Mouse (Mus musculus) heart, adult 2 months (tissue): ENCODE measurements around the gene Fam222a. TPM values are rescaled to one million over a fixed set of nuclear protein-coding genes. Genes with fewer than 3 reads are reported as not detected.

ENCODE experiments used
- DNase-seq, 2 experiments: peaks; one replicate each; pipeline ENCODE4 v3.0.0; 2021
- H3K27ac ChIP-seq: fragments of 200-600 bp; 2 replicates; pipeline ENCODE4 v1.8.1; 2022
- H3K27me3 ChIP-seq: fragments of 200-500 bp; 2 replicates; pipeline ENCODE4 v1.6.1; 2012; ENCODE audit warnings: mild to moderate bottlenecking, low read length, inconsistent platforms, mixed read lengths; ENCODE audit not compliant: control insufficient read depth, insufficient read depth
- H3K36me3 ChIP-seq: fragments of 200-500 bp; 2 replicates; pipeline ENCODE4 v1.6.1; 2012; ENCODE audit warnings: low read length, inconsistent platforms; ENCODE audit not compliant: control insufficient read depth, insufficient read depth
- H3K4me1 ChIP-seq: fragments of 200-500 bp; 2 replicates; pipeline ENCODE4 v1.6.1; 2011; ENCODE audit warnings: low read length; ENCODE audit not compliant: control insufficient read depth, insufficient read depth
- H3K4me3 ChIP-seq: fragments of 200-600 bp; 2 replicates; pipeline ENCODE4 v1.8.1; 2022
- H3K79me2 ChIP-seq: fragments of 200-500 bp; replicated peaks from 2 replicates; pipeline ENCODE4 v1.6.1; 2012; ENCODE audit warnings: mild to moderate bottlenecking, inconsistent platforms, low read length, moderate library complexity, mixed read lengths; ENCODE audit not compliant: control insufficient read depth, insufficient read depth
- H3K9ac ChIP-seq: fragments of 200-500 bp; 2 replicates; pipeline ENCODE4 v1.6.1; 2012; ENCODE audit warnings: low read depth, mild to moderate bottlenecking, control low read depth, inconsistent platforms, low read length, mixed read lengths
- CTCF ChIP-seq: fragments of 200-600 bp; IDR thresholded peaks from 2 replicates; pipeline ENCODE4 v1.8.1; 2022; ENCODE audit warnings: antibody characterized with exemption, mild to moderate bottlenecking, moderate library complexity
- EP300 ChIP-seq: fragments of 200-500 bp; IDR thresholded peaks from 2 replicates; pipeline ENCODE4 v1.6.1; 2011; ENCODE audit warnings: low read depth, low read length, control low read depth; ENCODE audit not compliant: insufficient read depth
- POLR2A ChIP-seq: fragments of 200-500 bp; IDR thresholded peaks from 2 replicates; pipeline ENCODE4 v1.6.1; 2011; ENCODE audit warnings: mild to moderate bottlenecking, low read depth, low read length, control low read depth; ENCODE audit not compliant: insufficient read depth
- WGBS: fragments of 180-500 bp; shearing (Covaris S2); methylation state at CpG from one replicate; pipeline ENCODE4 v1.1.7; 2018; 5-methylcytosine and 5-hydroxymethylcytosine counted together
- intact Hi-C: fragments of 180-260 bp; cut with DNase I; formaldehyde crosslinking; loops from one replicate; pipeline ENCODE4 v1.15.1; 2025
- polyA plus RNA-seq: library from polyadenylated mRNA; depleted of rRNA; stranded (reverse); fragments of >200 nt; gene quantifications from 2 replicates; pipeline ENCODE4 v1.2.3, GENCODE M21; 2012
- total RNA-seq, 2 experiments: library from RNA; stranded (reverse); gene quantifications; 2 replicates each; pipeline ENCODE4 v1.2.3; 2021

Gene Fam222a
- total and polyA plus RNA-seq, 3 experiments: 2.1 to 5.0 (median 2.8) TPM

DNA sequence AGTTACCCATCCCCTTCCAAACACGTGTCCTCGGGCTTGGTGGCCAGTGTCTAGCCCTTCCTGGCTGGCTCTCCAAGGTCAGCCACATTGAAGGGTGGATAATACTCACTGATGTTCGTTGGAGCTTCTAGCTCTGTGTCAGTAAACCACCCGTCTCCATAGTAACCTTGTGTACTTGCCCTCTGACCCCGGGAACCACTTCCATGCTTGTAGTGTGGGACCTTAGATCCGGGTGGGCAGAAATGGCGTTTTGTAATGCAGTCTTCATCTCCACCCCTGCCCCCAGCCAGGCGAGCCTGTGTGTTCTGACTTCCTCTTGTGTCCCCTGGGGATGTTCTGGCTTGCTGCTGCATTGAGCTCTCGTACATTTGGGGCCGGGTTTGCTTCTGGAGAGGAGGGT is 28.8 kb downstream of the Fam222a start:
- H3K9ac ChIP-seq: no peak overlapping the region
- H3K36me3 ChIP-seq: no peaks in the 10 kb centered on the region
- no peaks in the 10 kb centered on the region for H3K79me2 ChIP-seq
- no peak for TF ChIP-seq CTCF
- TF ChIP-seq POLR2A: no peak
- 0 out of 2 replicates have a peak, but pooled peaks have one; percentile 36 for TF ChIP-seq EP300
- 20% methylated on average over 10 of the region's 10 CpGs for WGBS
- peak overlapping the region; percentile 45; the same call in 1 of the 2 replicates for H3K27ac ChIP-seq
- no peaks in the 10 kb centered on the region for H3K27me3 ChIP-seq
- intact Hi-C loops: no loop called here
- peaks cover 18% of the 10 kb centered on the region for H3K4me1 ChIP-seq
- peak; percentile 49 to 69 for DNase-seq
- H3K4me3 ChIP-seq: no peak overlapping the region

DNA sequence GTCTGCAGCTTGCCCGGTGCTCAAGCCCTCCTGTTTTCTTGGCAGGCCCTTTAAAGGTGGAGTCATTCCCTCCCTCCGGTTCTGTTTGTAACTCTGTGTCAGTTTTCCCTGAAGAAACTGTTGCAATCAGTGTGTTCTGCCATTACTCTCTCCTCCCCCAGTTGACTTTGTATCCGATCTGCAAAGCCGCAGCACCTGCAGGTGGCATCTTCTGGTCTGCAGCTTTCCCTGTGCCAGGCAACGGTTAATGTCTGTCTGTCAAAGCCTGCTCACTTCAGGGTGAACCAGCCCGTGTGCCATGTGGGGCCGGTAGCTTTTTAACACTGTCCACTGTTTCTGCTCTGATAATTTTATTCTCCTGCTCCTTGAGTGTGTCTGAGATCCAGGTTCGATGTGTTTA is 29.4 kb downstream of the Fam222a start:
- Histone ChIP-seq H3K79me2 (no peaks in the 10 kb centered on the region), H3K27ac (peak overlapping the region; percentile 31), H3K4me3 (no peak overlapping the region), H3K4me1 (peaks cover 18% of the 10 kb centered on the region), H3K9ac (no peak overlapping the region), H3K27me3 (no peaks in the 10 kb centered on the region), H3K36me3 (no peaks in the 10 kb centered on the region)
- no peak for DNase-seq
- intact Hi-C loops: no loop called here
- 39% methylated on average over 8 of the region's 8 CpGs for WGBS
- no peak for TF ChIP-seq EP300
- no peak for TF ChIP-seq CTCF
- no peak for TF ChIP-seq POLR2A

DNA sequence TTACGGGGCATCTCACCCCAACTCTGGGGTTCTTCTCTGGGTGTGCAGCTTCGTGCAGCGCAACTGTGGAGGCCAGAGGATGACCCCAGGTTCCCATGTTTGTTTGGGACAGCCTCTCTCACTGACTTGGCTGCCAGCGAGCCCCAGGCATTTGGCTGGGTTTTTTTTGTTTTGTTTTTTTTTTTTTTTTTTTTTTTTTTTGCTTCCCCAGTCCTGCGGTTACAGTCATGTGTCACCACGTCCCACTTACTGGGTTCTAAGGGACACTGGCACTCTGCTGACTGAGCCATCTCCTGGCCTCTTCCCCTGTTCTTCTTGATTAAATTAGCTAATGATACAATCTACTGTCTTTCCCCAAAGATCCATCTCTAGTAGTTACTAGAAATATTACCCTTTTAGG is 29.8 kb downstream of the Fam222a start:
- H3K27ac ChIP-seq: no peak overlapping the region; the same call in 1 of the 2 replicates
- H3K9ac ChIP-seq: no peak overlapping the region
- TF ChIP-seq POLR2A (no peak), EP300 (no peak)
- H3K4me1 ChIP-seq: peaks cover 18% of the 10 kb centered on the region
- WGBS: 41% methylated on average over 6 of the region's 6 CpGs
- no peaks in the 10 kb centered on the region for H3K27me3 ChIP-seq
- no peak for DNase-seq
- no peaks in the 10 kb centered on the region for H3K79me2 ChIP-seq
- intact Hi-C loops: no loop called here
- no peaks in the 10 kb centered on the region for H3K36me3 ChIP-seq
- H3K4me3 ChIP-seq: no peak overlapping the region

DNA sequence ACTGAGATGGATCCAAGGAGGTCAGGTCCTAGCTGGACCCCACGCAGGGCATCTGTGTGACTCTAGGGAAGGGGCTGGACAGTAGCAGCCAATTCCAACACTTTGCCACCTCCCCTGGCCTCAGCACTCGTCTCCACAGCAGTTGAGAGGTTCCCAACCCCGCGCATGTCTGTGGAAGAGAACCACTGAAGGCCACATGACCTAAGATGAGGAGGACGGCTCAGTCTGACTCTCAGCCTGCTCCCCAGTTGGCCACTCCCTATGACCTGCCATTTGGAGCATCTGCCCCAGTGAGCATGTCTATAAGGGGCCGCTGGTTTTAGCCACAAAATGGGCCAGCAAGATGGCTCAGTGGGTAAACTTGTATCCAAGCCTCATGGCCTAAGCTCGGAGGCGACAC is 34.2 kb downstream of the Fam222a start:
- Histone ChIP-seq H3K9ac (no peak overlapping the region), H3K27ac (no peak overlapping the region), H3K4me1 (0 out of 2 replicates have a peak, but pooled peaks cover 2% of the 10 kb centered on the region), H3K4me3 (no peak overlapping the region), H3K27me3 (no peaks in the 10 kb centered on the region), H3K79me2 (no peaks in the 10 kb centered on the region), H3K36me3 (no peaks in the 10 kb centered on the region)
- intact Hi-C loops: no loop called here
- TF ChIP-seq EP300 (no peak), POLR2A (no peak)
- no peak for DNase-seq
- 78% methylated on average over 8 of the region's 8 CpGs for WGBS

DNA sequence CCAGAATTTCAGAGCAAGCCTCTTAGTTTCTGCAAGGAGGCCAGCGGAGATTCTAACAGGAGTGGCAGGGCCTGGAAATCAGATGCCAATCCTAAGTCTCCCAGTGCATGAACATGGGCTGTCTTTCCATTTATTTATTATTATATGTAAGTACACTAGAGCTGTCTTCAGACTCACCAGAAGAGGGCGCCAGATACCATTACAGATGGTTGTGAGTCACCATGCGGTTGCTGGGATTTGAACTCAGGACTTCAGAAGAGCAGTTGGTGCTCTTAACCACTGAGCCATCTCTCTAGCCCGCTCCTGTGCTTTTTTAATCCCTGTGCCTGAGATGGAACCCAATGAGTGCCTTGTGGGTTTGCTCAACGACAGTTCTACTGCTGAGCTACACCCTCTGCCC is 36.2 kb downstream of the Fam222a start:
- no peak overlapping the region for H3K4me3 ChIP-seq
- DNase-seq: no peak
- no peak overlapping the region for H3K9ac ChIP-seq
- H3K27me3 ChIP-seq: no peaks in the 10 kb centered on the region
- WGBS: 80% methylated on average over 5 of the region's 5 CpGs
- peak; percentile 52 for TF ChIP-seq CTCF
- TF ChIP-seq POLR2A: no peak
- no peaks in the 10 kb centered on the region for H3K79me2 ChIP-seq
- intact Hi-C loops: no loop called here
- H3K4me1 ChIP-seq: no peaks in the 10 kb centered on the region
- no peak overlapping the region for H3K27ac ChIP-seq
- H3K36me3 ChIP-seq: no peaks in the 10 kb centered on the region

DNA sequence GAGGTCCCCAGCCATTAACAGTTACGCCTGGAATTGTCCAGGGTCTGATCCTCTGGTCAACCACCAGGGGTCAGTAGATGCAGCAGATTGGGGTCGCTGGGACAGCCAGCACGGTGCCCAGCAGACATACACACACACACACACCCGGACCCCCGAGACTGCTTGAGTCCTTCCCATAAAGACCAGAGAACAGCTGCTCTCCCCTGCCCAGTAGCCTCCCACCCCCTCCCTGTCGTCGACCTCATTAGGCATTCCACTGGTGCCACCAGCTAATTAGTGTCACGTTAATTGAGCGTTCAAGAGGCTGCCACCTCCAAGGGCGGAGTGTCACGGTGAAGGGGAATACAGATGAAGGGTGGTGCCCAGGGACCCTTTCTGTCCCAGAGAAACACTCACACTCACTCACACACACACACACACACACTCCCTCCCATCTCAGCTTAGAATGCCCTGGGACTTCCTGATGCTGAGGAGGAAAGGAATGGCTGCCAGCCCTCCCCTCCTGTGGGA is 37.0 kb downstream of the Fam222a start:
- Histone ChIP-seq H3K79me2 (no peaks in the 10 kb centered on the region), H3K4me1 (no peaks in the 10 kb centered on the region), H3K27me3 (no peaks in the 10 kb centered on the region), H3K4me3 (no peak overlapping the region), H3K9ac (no peak overlapping the region), H3K36me3 (no peaks in the 10 kb centered on the region), H3K27ac (no peak overlapping the region)
- 48% methylated on average over 11 of the region's 11 CpGs for WGBS
- intact Hi-C loops: no loop called here
- TF ChIP-seq POLR2A: no peak
- peak; percentile 61 for TF ChIP-seq CTCF
- no peak for DNase-seq
